Mouse (Mus musculus) c-Kit-positive CD71-negative TER-119-negative erythroid progenitor cells, embryonic 14.5 days (primary cell): ENCODE measurements around the gene Tmem196.
A peak's percentile ranks its signal among the peaks of the same experiment; 100 is the strongest.

Experiments used
- DNase-seq: peaks from one replicate; pipeline ENCODE4 v3.0.0-alpha.2; 2013; ENCODE audit warnings: low read depth

Tmem196 gene

DNA sequence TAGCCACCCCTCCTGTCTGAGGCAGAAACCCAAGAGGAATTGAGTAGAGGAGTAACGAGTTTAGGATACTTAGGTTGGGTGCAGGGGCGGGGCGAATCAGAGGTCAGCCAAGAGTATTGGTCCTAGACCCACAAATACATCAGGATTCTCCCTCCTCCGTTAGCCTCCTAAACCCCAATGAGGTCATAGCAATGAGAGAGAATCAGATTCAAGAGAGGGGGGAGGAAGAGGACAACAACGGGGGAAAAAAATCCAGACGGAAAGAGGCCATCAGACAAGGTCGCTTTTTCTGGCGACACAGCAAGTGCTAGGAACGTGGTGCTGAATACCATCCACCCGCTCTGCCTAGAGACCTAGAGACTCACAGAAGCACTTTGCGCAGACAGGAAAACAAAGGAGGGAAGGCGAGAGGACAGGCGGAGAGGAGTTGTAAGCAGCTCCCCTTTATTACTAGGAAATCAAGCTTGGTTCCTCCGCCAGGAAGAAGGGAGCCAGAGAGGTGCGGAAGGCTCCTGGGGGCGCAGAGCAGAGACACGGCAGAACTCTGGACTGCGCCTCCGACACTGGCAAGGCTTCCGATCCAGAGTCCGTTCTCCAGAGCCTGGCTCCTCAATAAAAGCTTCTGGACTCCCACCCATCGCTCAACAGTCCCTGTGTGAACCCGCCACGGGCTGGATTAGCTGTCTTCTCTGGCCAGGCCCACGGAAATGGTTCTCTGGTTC, at the start of gene Tmem196:
Tmem196 (plus strand) TSS at position 234 of the 722 bp plus-strand sequence.
- DNase-seq: no peak

DNA sequence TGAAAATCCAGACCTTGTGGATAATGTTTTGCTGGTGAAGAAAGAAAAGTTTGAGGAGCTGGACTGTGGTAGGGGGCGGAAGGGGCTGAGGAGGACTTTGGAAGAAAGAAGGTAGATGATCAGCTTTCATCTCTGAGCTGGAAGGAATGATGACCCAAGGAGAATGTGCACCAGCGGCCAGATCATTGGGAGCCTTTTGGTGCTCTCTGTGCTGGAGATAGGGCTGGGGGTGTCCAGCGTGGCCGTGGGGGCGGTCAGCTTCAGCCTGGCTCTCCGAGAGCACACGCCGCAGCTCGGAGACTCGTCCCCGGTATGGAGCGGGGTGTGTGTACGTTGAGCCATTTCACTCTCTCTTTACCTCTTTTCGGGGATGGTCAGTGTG, 680 bp downstream of the Tmem196 start:
- DNase-seq: no peak

DNA sequence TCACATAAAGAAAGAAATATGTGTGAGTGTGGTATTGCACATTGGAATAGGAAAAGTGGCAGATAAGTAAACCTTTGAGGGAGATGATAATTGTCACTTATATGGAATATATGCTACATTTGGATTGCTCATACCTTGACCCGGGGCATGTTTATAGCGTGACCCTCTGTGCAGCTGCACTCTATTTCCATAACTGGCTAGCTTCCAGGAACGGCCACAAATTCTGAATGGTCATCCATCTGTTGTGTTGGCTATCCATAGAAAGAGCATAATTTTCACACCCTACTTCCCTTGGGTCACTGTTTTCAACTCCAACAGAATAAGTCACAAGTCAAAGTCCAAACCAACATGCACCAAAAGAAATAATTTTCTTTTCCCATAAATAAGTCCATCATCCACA, 11.4 kb downstream of the Tmem196 start:
- no peak for DNase-seq

DNA sequence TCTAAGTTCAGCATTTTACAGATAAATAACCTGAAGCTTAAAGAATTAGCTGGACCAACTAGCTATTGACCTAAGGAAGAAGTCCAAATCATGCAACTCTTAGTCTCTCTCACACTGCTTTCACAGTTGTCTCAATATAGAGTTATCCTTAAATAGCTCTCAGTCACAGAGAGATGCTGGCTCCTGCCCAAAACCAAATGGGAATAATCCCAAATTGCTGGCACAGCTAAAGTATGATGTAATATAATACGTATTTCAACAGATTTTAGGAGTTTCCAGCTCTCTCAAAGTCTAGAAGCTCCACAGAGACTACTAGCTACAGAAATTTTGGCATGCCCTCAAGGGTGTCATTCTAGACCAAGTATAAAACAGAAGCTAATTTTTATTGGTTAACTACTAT, 15.1 kb downstream of the Tmem196 start:
- DNase-seq: no peak

DNA sequence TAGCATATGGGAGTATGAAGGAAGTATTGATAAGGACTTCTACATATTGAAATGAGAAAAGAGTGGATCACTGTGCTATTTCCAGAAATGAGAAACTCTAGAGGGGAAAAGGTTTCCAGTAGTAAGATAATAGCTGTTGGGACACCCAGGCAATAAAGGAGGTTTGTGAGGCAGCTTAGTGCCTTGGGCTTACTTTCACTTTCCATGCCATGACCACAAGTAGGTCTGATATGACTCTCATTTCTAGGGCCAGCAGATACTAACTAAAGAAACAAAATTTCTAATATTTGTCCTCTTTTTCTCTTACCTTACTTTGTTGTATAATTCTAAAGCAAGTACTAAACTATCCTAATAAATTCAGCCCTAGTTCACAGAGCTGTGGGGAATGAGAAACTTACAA, 19.8 kb downstream of the Tmem196 start:
- no peak for DNase-seq

DNA sequence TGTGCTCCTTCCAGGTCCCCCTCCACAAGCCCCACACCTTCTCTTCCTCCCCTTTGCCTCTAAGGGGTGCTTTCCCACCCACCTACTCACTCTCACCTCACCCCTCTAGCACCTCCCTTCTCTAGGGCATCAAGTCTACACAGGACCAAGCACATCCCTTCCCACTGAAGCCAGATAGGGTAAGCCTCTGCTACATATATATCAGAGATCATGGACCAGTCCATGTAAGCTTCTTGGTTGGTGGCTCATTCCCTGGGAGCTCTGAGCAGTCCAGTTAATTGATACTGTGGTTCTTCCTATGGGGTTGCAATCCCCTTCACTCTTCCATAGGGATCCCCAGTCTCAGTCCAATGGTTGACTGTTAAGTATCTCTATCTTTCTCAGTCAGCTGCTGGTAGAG, 24.4 kb downstream of the Tmem196 start:
- no peak for DNase-seq

DNA sequence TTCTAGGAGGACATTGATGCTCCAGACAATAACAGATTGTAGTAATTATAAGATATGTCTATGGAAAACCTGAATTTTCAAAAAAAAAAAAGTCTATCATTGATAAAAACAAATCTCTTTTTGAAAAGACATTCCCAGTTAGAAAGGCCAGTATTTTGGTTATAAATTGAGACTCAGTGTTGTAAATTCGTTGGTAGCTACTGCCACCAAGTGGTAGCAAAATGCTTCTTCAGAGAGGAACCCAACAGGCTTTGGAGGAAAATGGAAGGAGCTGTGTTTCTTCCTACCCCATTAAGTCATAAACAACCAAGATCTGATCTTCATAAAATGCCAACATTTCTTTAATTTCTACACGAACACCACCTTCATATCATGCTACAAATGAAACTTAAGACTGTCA, 36.1 kb downstream of the Tmem196 start:
- peak; percentile 12 for DNase-seq

DNA sequence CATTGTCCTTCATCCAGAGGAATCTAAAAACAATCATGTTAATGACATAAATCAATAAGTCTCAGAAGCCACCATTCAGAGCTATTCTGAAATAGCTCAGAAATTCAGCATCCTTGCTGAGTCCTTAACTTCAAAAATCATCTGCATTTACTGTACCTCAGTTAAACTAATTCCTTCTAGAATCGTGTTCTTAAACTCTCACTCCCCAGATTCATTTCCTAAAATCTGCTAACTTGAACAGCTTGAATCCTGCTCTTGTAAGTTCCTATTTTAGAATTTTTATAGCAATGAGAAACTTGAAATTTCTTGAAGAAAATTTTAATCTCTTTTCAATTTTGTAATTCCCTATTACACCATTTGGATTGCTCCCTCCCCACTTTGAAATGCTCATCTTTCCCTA, 52.6 kb downstream of the Tmem196 start:
- no peak for DNase-seq

DNA sequence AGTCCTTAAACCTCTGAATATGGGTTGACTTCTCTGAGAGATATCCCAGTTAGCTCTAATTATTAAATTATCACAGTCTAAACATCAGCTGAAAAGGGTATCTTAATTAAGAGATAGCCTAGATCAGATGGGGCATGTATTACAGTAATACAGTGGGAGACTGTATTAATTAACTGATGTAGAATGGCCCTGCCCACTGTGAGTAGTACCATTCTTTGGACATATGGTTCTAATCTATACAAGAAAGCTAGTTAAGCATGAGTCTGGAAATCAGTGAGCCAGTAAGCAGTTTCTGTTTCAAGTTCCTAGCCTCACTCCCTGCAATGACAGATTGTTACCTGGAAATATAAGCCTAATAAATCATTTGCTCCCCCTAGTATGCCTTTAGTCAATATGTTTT, 58.7 kb downstream of the Tmem196 start:
- DNase-seq: no peak

DNA sequence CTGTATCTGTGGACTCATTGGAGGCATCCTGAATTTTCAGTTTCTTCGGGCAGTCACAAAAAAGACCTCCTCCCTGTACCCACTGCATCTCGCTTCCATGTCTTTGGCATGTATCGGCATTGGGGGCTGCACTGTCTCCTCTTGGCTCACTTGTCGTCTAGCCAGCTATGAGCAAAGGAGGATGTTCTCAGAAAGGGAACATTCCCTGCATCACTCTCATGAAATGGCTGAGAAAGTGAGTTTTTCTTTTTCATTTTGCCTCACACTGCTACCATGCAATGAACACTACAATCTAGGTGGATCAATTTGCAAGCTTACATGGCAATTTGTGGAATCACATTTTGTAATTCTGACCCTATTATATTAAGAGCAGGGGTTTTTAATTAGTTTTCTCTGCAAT, 69.1 kb downstream of the Tmem196 start:
- DNase-seq: no peak

DNA sequence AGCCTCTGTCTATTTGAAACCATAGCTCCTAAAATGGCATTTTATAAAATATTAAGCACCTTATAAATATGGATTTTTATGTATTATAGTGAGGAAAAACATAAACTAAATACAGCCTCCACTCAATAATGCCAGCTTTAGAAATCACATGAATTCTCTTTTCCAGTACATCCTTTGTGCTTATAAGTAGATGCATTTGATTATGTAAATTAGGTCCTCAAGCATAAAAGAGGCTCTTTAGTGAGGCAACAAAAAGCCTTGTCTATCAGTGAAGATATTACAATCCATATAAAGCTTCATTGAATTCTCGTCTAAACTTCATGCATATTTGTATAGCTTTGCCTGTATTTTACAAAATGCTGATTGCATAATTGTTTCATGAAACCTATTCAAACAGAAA, 69.6 kb downstream of the Tmem196 start:
- no peak for DNase-seq

DNA sequence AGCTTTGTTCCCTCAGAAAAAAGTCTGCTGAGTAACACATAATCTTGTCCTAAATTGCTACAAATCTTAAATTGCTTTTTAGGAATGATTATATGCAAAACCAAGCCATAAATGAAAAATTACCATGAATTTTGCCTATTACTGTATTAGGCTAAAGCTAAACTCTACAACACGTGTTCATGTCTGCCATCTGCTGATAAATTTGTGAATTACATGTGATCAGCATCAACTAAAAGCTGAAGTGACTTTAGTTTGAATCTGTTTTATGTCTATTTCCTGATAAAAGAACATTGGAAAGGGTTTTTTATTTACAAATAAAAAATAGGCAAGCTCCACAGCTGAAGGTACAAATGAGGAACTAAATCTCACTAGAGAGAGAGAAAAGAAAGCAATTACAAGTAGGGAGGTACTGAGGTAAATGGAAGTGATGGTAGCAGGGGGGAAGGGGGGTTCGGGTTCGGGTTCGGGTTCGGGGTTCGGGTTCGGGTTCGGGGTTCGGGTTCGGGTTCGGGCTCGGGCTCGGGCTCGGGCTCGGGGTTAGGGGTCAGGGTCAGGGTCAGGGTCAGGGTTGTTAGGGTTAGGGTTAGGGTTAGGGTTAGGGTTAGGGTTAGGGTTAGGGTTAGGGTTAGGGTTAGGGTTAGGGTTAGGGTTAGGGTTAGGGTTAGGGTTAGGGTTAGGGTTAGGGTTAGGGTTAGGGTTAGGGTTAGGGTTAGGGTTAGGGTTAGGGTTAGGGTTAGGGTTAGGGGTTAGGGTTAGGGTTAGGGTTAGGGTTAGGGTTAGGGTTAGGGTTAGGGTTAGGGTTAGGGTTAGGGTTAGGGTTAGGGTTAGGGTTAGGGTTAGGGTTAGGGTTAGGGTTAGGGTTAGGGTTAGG, 82.7 kb downstream of the Tmem196 start:
- DNase-seq: peak; percentile 57
